Mouse (Mus musculus) thymus, adult 2 months (tissue): ENCODE data around the gene Hpcal1.

ENCODE experiments used
- CTCF ChIP-seq: fragments of 200-500 bp; IDR thresholded peaks from 2 replicates; pipeline ENCODE4 v1.5.1; 2012; ENCODE audit warnings: mild to moderate bottlenecking, control low read depth, low read length, moderate library complexity, borderline replicate concordance; ENCODE audit not compliant: control insufficient read depth, poor library complexity, insufficient read depth; ENCODE audit errors: extremely low read depth
- POLR2A ChIP-seq: fragments of 200-500 bp; IDR thresholded peaks from 2 replicates; pipeline ENCODE4 v1.6.1; 2012; ENCODE audit warnings: mild to moderate bottlenecking, low read length, control low read depth, moderate library complexity; ENCODE audit not compliant: control insufficient read depth, poor library complexity, insufficient read depth; ENCODE audit errors: extremely low read depth

- TF ChIP-seq CTCF = no peak
- TF ChIP-seq POLR2A = no peak
These were observed 44.2 kb upstream of the Hpcal1 start for GRCm38 (mm10) chr12:17646457-17646856.
